Mouse (Mus musculus) lung, adult 18-20 months (tissue): ENCODE results near the gene Tmem140.

Source experiments
- DNase-seq, 2 experiments: peaks; one replicate each; pipeline ENCODE4 v3.0.0; 2022; ENCODE audit warnings: mixed read lengths in 2 of 2

The Tmem140 gene

GRCm38 (mm10) chr6:34875966-34876834 is 13.3 kb downstream of the Tmem140 start:
- no peak for DNase-seq

GRCm38 (mm10) chr6:34876835-34877156 is 13.8 kb downstream of the Tmem140 start:
- DNase-seq = no peak

- DNase-seq = peak; percentile 93 to 95
Measured at GRCm38 (mm10) chr6:34877509-34878321, 14.8 kb downstream of the Tmem140 start, which contains the start of gene Cyren. TSS of gene Cyren (minus strand) at chr6:34878060.

GRCm38 (mm10) chr6:34879101-34879740 is 16.3 kb downstream of the Tmem140 start:
- DNase-seq = no peak

DNA sequence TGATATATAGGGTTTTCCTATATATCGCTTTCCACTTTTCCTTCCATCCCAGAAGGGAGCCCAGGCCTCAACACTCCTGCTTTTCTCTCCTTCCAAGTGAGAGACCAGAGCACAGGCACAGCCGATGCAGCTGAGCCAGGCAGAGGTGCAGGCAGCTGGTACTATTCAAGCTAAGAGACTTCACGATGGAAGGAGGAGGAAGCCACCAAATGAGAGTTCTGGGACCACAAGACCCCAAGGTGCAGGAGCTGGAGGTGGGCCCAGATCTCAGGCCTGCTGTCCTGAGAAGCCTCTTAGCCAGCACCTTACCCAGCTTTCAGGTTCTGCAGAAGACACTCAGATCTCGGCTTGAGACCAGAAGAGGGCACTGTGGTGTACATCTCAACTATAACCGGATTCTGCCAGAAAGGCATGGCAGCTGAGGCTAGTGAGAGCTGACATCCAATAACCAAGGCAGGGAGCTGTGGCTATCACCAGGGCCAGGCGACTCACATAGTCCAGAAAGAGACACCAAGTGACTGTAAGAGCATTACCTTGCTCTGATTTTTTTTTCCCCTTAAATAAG is 17.0 kb downstream of the Tmem140 start:
- peak; percentile 63 to 64 for DNase-seq

GRCm38 (mm10) chr6:34884724-34885123 is 21.8 kb downstream of the Tmem140 start:
- DNase-seq = no peak

DNA sequence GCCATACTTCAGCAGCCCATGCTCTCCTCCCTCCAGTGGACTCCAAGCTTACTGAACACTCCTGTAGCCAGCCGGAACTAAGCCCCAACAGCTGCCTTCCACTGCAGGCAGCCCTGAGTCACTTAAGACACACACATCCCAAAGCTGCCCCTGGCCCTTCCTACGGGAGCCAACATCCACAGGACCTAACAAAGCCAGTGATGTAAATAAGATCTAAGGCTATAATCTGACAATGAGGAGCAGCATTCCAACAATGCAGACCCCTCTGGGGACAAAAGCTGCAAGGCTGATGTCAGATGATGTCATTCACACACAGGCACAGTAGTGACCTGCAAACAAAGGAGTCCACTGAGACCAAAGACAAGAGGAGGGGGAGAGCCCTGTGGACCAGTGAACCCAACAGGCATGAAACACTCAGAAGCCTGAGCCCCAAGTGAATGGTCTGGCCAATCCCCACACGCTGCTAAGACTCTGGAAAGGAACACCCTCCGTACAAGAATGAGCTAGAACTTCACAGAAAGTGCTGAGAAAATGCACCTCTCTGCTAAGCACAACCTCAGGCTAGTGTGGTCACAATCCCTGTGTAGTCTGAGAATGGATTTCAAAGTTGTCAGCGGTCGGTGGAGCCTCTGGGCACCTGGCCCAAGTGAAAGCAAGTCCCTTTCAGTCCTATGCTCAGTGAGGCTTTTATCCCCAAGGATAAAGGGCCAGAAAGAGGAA is 24.3 kb downstream of the Tmem140 start:
- DNase-seq = no peak

GRCm38 (mm10) chr6:34889185-34889584 is 26.2 kb downstream of the Tmem140 start:
- no peak for DNase-seq

DNA sequence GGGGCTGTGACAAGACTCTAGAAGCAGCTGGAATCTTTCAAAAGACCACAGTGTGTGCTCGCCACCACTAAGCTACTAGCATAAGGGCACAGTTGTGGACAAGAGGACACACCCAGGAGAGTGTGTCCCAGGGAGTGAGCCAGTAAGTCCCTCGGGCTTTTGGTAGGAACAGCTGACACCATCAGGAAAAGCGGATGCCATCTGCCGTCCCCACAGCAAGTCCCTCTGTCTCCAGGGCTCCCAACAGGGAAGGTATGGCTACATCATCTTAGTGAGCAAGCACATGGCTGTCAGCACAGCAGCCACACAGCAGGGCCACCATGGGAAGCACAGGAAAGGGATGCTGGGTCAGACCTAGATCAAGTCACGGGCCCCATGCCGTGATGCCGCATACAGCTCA is 32.6 kb downstream of the Tmem140 start:
- DNase-seq = no peak

GRCm38 (mm10) chr6:34896168-34896780 is 33.3 kb downstream of the Tmem140 start:
- DNase-seq = no peak

DNA sequence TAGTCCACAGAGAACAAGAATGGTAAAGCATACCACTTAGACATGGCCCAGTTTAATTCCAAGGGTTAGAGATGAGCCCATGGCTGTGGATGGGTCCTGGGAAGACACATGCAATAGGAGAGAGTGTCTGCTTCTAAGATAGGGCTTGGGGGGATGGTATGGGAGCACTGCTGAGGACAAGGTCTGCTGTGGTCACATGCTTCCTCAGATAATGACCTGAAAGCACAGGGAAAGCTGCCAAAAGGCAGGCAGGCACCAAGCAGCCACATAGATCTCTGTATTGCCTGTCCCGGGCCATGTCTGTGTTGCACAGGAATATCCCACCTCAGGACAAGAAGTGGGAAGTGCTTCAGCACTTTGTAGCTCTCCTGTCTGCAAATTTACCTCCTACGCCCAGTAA is 36.2 kb downstream of the Tmem140 start:
- no peak for DNase-seq

- DNase-seq = no peak
Measured at GRCm38 (mm10) chr6:34900990-34901389, 38.0 kb downstream of the Tmem140 start.

GRCm38 (mm10) chr6:34901911-34902444 is 39.0 kb downstream of the Tmem140 start:
- no peak for DNase-seq

DNA sequence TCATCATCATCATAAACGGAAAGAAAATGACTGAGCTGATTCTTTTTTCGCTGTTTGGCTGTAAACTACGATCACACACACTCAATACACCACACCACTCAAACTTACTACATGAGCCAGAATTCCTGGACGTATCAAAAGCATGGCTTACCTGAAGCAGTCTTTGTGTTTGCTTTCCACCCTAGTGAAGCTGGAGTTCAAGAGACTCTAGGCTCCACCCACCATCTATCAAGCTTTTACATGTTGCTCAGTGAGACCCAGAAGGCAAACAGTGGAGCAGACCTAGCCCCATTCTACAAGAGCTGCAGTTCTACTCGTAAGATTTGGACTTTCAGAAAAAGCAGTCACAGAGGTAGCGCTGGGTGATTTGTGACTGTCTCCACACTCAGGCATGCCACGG is 39.6 kb downstream of the Tmem140 start:
- peak in 1 of 2 experiments; percentile 64 for DNase-seq

GRCm38 (mm10) chr6:34903441-34903840 is 40.5 kb downstream of the Tmem140 start:
- peak; percentile 83 to 88 for DNase-seq

GRCm38 (mm10) chr6:34903851-34904250 is 40.9 kb downstream of the Tmem140 start:
- DNase-seq = peak; percentile 56 to 68

GRCm38 (mm10) chr6:34904361-34904760 is 41.4 kb downstream of the Tmem140 start:
- peak; percentile 66 to 73 for DNase-seq

DNA sequence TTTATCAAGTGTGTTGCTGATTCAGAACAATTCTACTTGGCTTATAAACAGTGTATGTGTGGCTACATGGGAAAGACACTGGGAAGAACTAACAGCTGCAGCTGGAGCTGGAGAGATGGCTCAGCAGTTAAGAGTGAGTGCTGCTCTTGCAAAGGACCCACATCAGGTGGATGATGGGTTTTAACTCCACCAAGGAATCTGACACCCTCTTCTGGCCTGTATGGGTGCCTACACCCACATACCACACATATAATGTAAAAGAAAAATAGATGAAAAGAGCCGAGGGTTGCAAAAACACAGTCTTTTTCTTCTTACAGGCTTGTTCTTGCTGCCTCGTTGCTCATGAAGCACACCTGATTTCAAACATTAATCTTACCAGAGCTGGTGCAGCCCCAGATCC is 43.2 kb downstream of the Tmem140 start:
- no peak for DNase-seq

DNA sequence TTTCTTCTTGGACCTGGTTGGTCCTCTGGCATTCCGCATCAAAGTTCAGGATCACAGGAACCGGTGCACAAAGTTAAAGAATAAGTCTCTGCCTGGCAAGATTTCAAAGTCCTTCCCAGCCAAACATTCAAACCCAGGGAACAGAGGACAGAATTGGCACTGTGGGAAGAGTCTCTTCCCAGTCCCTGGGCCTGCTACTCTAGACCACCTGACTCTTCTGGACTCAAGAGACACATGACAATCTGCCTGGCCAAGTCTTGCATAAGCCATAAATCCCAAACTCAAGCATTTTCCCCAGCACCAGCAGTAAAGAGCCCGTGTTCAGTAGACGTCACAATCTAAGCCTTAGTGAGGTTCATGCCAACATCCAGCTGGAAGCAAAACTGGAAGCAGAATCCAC is 43.7 kb downstream of the Tmem140 start:
- DNase-seq = peak in 1 of 2 experiments; percentile 20

- no peak for DNase-seq
Measured at GRCm38 (mm10) chr6:34907121-34907614, 44.2 kb downstream of the Tmem140 start.

DNA sequence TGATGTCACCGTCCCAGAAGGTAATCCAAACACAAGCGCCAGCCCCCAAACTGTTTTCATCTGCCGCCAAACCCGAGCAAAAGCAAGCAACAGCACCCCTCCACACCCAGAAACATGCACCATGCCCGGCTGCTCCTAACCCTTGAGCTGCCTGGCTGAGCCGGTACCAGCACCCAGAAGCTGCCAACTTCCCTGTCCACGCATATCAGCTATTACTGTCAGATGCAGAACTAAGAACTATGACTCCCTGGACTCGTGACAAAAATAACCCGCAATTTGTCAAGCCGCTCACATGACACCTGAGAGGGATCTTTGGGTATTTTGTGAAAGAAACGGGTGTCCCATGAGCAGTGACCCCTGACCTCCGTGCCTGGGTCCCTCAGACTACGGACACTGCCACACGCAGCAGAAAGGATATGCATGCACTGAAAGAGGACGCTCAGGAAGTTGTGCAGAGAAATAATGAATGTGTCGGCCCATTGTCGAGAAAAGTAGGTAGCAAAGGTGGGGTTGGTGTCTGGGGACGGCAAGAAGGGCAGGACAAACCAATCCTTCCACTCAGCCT is 44.8 kb downstream of the Tmem140 start:
- DNase-seq = peak; percentile 29 to 42
